Mouse (Mus musculus) heart, postnatal 10 days (tissue): ENCODE data around the gene Ero1lb. TPM values are rescaled to one million over a fixed set of nuclear protein-coding genes. Genes with fewer than 3 reads are reported as not detected.
"Not testable (repeated sequence)": the region's sequence is repeated elsewhere in the genome, so short reads cannot be mapped to it uniquely, and the experiment has no call there.

Experiments
- DNase-seq, 2 experiments: peaks; one replicate each; pipeline ENCODE4 v3.0.0; 2021
- intact Hi-C: fragments of 180-260 bp; cut with DNase I; formaldehyde crosslinking; loops from one replicate; pipeline ENCODE4 v1.15.1; 2025
- total RNA-seq, 2 experiments: library from RNA; stranded (reverse); gene quantifications; 2 replicates each; pipeline ENCODE4 v1.2.3; 2021

The Ero1lb gene
- total RNA-seq, 2 experiments from 2014 or later = 1.6 to 1.8 TPM

- peak; percentile 58 to 65 for DNase-seq
- intact Hi-C loops = not testable (repeated sequence)
Measured at GRCm38 (mm10) chr13:12650877-12651176, 85.2 kb downstream of the Ero1lb start.

Other genes with a start within 250 kb of the Ero1lb start
- gene Actn2, start 225.1 kb upstream of the Ero1lb start, total RNA-seq = 1,000 to 10,000 TPM; 2,174 to 2,192 TPM
- gene Heatr1, start 170.8 kb upstream of the Ero1lb start, total RNA-seq = 10 to 100 TPM; 15.9 to 16.0 TPM
- 10 to 100 TPM; 37.3 to 39.0 TPM for gene Lgals8, start 100.9 kb upstream of the Ero1lb start, total RNA-seq
- under 1 TPM; 0.07 to 0.20 TPM for gene Edaradd, start 45.4 kb upstream of the Ero1lb start, total RNA-seq
- not detected for gene Prl2c3, start 234.2 kb downstream of the Ero1lb start, total RNA-seq